Mouse (Mus musculus) intestine, embryonic 16.5 days (tissue): ENCODE results near the gene Ripor1. TPM values are rescaled to one million over a fixed set of nuclear protein-coding genes. Genes with fewer than 3 reads are reported as not detected.

Experiments used
- ATAC-seq: fragments of 200-750 bp; cut with Nextera tagmentation; 2 replicates; pipeline ENCODE4 v1.8.0; 2017; ENCODE audit warnings: moderate TSS enrichment, moderate library complexity
- H3K27ac ChIP-seq: fragments of 300-500 bp; sonication (generic); 2 replicates; pipeline ENCODE4 v1.5.1; 2014; ENCODE audit warnings: mild to moderate bottlenecking, low read length
- H3K27me3 ChIP-seq: fragments of 300-500 bp; sonication (generic); replicated peaks from 2 replicates; pipeline ENCODE4 v1.6.1; 2014; ENCODE audit warnings: low read length, control low read depth, mixed read lengths; ENCODE audit not compliant: control insufficient read depth, insufficient read depth
- H3K36me3 ChIP-seq: fragments of 300-500 bp; sonication (generic); 2 replicates; pipeline ENCODE4 v1.6.1; 2014; ENCODE audit warnings: low read length, control low read depth; ENCODE audit not compliant: control insufficient read depth, insufficient read depth
- H3K4me1 ChIP-seq: fragments of 300-500 bp; sonication (generic); 2 replicates; pipeline ENCODE4 v1.6.1; 2014; ENCODE audit warnings: low read length, control low read depth, mixed read lengths; ENCODE audit not compliant: control insufficient read depth, insufficient read depth
- H3K4me2 ChIP-seq: fragments of 300-500 bp; sonication (generic); 2 replicates; pipeline ENCODE4 v1.6.1; 2014; ENCODE audit warnings: low read depth, low read length, control low read depth
- H3K4me3 ChIP-seq: fragments of 300-500 bp; sonication (generic); 2 replicates; pipeline ENCODE4 v1.5.1; 2014; ENCODE audit warnings: mild to moderate bottlenecking, low read length
- H3K9ac ChIP-seq: fragments of 300-500 bp; sonication (generic); 2 replicates; pipeline ENCODE4 v1.6.1; 2014; ENCODE audit warnings: low read depth, low read length
- H3K9me3 ChIP-seq: fragments of 300-500 bp; sonication (generic); 2 replicates; pipeline ENCODE4 v1.6.1; 2016; ENCODE audit warnings: low read length, control low read depth; ENCODE audit not compliant: control insufficient read depth
- WGBS: fragments of 180-500 bp; shearing (Covaris S2); extraction: QIAGEN DNeasy Blood & Tissue Kit; methylation state at CpG from one replicate; pipeline ENCODE4 v1.1.7; 2014; 5-methylcytosine and 5-hydroxymethylcytosine counted together
- polyA plus RNA-seq: library from polyadenylated mRNA; unstranded; fragments of >200 nt; fragmentation: Nextera tagmentation; extraction: Ambion mirVana; gene quantifications from 2 replicates; pipeline ENCODE4 v1.2.1, GENCODE M21; 2015

The Ripor1 gene
- polyA plus RNA-seq, 1 experiment from 2014 or later: 17.1 TPM

GRCm38 (mm10) chr8:105573427-105573826 lies 31.6 kb upstream of the Ripor1 start:
- no peaks in the 10 kb centered on the region for H3K9me3 ChIP-seq
- H3K4me2 ChIP-seq: no peak overlapping the region
- no peak overlapping the region for H3K9ac ChIP-seq
- H3K4me1 ChIP-seq: no peaks in the 10 kb centered on the region
- no peaks in the 10 kb centered on the region for H3K27me3 ChIP-seq
- H3K36me3 ChIP-seq: no peaks in the 10 kb centered on the region
- no peak for ATAC-seq
- H3K4me3 ChIP-seq: no peak overlapping the region
- no peak overlapping the region for H3K27ac ChIP-seq

DNA sequence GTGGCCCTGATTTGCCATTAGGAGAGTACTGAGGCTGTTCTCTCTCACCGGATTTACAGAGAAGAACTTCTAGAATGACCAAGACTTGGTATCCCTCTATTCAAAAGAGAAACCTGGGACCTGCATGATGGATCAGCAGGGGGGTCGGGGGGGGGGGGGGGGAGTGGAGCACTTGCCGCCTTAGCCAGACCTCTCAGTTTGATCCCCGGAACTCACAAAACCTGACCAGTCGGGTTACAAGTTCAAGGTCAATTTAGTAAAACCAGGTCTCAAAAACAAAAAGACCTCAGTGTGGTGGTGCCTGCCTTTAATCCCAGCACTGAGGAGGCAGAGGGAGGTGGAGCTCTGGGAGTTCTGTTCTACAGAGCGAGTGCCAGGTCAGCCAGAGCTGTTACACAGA lies 30.3 kb upstream of the Ripor1 start:
- H3K9me3 ChIP-seq: no peaks in the 10 kb centered on the region
- H3K9ac ChIP-seq: no peak overlapping the region
- H3K4me2 ChIP-seq: no peak overlapping the region
- H3K27ac ChIP-seq: no peak overlapping the region
- no peaks in the 10 kb centered on the region for H3K4me1 ChIP-seq
- 39% methylated on average over 6 of the region's 6 CpGs for WGBS
- no peaks in the 10 kb centered on the region for H3K27me3 ChIP-seq
- no peak for ATAC-seq
- H3K36me3 ChIP-seq: no peaks in the 10 kb centered on the region
- no peak overlapping the region for H3K4me3 ChIP-seq

DNA sequence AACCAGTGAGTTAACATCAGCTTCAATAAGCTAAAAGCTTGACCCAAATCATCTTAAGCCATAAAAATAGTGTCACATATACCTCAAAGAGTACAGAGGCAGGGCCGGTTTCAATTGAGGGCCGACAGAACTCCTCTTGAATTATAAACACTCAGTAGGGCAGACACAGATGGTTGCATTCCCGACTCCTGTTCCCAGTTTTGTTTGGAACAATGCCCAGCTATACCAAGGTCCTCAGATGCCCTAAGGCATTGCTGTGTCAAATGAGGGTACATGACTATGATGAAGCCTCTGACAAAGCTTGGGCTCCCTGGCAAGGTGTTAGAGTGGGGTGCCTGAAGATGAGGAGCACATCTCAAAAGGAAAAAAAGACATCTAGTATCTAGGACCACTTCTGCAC lies 29.5 kb upstream of the Ripor1 start:
- H3K9ac ChIP-seq: no peak overlapping the region
- ATAC-seq: no peak
- 59% methylated on average over 3 of the region's 3 CpGs for WGBS

DNA sequence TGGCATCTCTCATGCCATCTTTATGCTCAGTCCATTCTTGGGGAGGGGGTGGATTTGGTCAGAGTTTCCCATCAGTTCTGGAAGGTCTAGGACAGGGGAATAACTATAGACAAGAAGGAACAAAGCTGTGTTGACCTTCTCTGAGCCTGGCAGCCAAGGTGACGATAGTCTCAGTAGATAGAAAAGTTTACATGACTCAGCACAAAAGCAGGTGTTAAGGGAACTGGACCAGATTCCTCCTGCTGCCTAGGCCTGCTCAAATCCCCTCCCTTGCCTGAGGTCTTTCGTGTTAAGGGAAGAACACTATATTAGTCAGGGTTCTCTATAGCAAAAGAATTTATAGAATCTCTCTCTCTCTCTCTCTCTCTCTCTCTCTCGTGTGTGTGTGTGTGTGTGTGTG lies 25.3 kb upstream of the Ripor1 start:
- H3K9ac ChIP-seq: no peak overlapping the region
- 66% methylated on average over 3 of the region's 3 CpGs for WGBS
- no peak overlapping the region for H3K4me3 ChIP-seq
- no peaks in the 10 kb centered on the region for H3K36me3 ChIP-seq
- no peaks in the 10 kb centered on the region for H3K4me1 ChIP-seq
- H3K4me2 ChIP-seq: no peak overlapping the region
- no peaks in the 10 kb centered on the region for H3K9me3 ChIP-seq
- H3K27ac ChIP-seq: no peak overlapping the region
- ATAC-seq: no peak
- H3K27me3 ChIP-seq: no peaks in the 10 kb centered on the region

More for the DNA sequence above, 29.5 kb upstream of the Ripor1 start:
- no peak overlapping the region for H3K4me3 ChIP-seq
- no peaks in the 10 kb centered on the region for H3K27me3 ChIP-seq
- no peak overlapping the region for H3K4me2 ChIP-seq
- H3K36me3 ChIP-seq: no peaks in the 10 kb centered on the region
- H3K4me1 ChIP-seq: no peaks in the 10 kb centered on the region
- H3K27ac ChIP-seq: no peak overlapping the region
- no peaks in the 10 kb centered on the region for H3K9me3 ChIP-seq

- H3K4me3 ChIP-seq: no peak overlapping the region
- H3K27me3 ChIP-seq: no peaks in the 10 kb centered on the region
- peaks cover 26% of the 10 kb centered on the region for H3K4me1 ChIP-seq
- WGBS: 70% methylated on average over 2 of the region's 2 CpGs
- no peak overlapping the region for H3K4me2 ChIP-seq
- no peaks in the 10 kb centered on the region for H3K9me3 ChIP-seq
- no peak overlapping the region for H3K27ac ChIP-seq
- no peak for ATAC-seq
- no peaks in the 10 kb centered on the region for H3K36me3 ChIP-seq
- H3K9ac ChIP-seq: no peak overlapping the region
Observed at GRCm38 (mm10) chr8:105592431-105592830, 12.6 kb upstream of the Ripor1 start.

DNA sequence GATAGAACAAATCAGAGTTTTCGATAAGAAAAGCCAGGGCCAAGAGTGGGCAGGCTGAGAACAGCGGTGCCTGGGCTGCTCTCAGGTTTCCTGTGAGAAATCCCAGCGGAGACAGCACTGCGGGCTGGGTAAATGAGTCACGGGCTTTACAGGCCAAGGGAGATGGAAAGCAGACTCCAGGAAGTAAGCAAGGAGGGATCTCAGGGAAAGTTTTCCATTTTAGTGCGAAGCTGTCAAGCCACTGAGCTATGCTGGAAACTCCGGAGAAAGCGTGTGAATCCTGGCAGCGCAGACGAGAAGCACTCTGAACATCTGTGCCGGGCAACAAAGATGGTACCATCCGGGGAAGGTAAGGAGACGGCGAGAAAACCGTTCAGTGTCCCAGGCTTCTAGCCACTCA lies 11.2 kb upstream of the Ripor1 start:
- 8% methylated on average over 15 of the region's 15 CpGs for WGBS
- Histone ChIP-seq H3K4me2 (peak overlapping the region; percentile 44), H3K4me1 (peaks cover 26% of the 10 kb centered on the region), H3K9me3 (no peaks in the 10 kb centered on the region), H3K36me3 (no peaks in the 10 kb centered on the region), H3K4me3 (peak overlapping the region; percentile 28), H3K27ac (peak overlapping the region; percentile 82), H3K27me3 (no peaks in the 10 kb centered on the region), H3K9ac (peak overlapping the region; percentile 51)
- peak; percentile 59; the same call in 1 of the 2 replicates for ATAC-seq

GRCm38 (mm10) chr8:105594451-105595242 lies 10.4 kb upstream of the Ripor1 start:
- ATAC-seq: peak; percentile 24
- H3K4me2 ChIP-seq: peak overlapping the region; percentile 25; the same call in 1 of the 2 replicates
- WGBS: 53% methylated on average over 18 of the region's 18 CpGs
- H3K9me3 ChIP-seq: no peaks in the 10 kb centered on the region
- H3K4me3 ChIP-seq: peak overlapping the region; percentile 28
- H3K27me3 ChIP-seq: no peaks in the 10 kb centered on the region
- no peaks in the 10 kb centered on the region for H3K36me3 ChIP-seq
- H3K27ac ChIP-seq: peak overlapping the region; percentile 82
- H3K9ac ChIP-seq: peak overlapping the region; percentile 51; the same call in 1 of the 2 replicates
- H3K4me1 ChIP-seq: peaks cover 26% of the 10 kb centered on the region

DNA sequence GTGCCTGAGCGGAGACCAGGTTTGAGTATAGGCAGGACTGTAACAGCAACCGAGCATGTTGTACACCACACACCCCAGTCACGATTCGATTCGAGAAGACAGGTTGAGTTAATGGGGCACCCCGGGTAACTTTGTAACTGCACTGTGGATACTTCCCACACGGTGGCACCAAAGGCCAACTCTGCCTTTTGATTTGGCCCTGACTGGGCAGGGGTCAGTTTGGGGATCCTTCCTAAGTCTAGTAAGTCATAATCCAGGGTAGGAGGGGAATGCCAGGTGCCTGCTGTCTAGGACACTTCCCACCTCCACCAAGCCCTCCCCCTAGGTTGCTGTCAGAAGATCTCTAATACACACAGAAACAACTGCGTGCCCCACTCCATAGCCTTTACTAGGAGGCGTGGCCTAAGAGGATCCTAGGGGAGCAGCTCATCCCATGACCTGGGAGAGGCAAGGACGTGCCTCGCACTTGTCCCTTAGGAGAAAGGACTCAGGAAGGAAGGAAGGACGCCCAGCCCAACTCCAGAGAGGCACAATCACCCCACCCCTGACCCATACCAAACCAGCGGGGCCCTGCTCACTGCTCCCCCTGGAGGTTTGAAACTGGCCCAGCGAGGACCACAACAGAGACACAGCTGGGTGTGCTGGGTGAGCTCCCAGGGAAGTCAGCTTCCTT lies 8.6 kb upstream of the Ripor1 start:
- Histone ChIP-seq H3K27ac (no peak overlapping the region), H3K9ac (0 out of 2 replicates have a peak overlapping the region, but pooled peaks have one; percentile 16), H3K36me3 (no peaks in the 10 kb centered on the region), H3K4me1 (peaks cover 26% of the 10 kb centered on the region), H3K27me3 (no peaks in the 10 kb centered on the region), H3K4me3 (peak overlapping the region; percentile 29), H3K9me3 (no peaks in the 10 kb centered on the region), H3K4me2 (peak overlapping the region; percentile 55)
- ATAC-seq: peak; percentile 82
- WGBS: 10% methylated on average over 14 of the region's 14 CpGs

GRCm38 (mm10) chr8:105598777-105599176 lies 6.3 kb upstream of the Ripor1 start:
- Histone ChIP-seq H3K27ac (no peak overlapping the region), H3K4me2 (no peak overlapping the region), H3K36me3 (no peaks in the 10 kb centered on the region), H3K27me3 (no peaks in the 10 kb centered on the region), H3K9me3 (no peaks in the 10 kb centered on the region), H3K4me1 (peaks cover 26% of the 10 kb centered on the region), H3K9ac (no peak overlapping the region), H3K4me3 (no peak overlapping the region)
- ATAC-seq: no peak
- 71% methylated on average over 6 of the region's 6 CpGs for WGBS
